Mouse (Mus musculus) heart, embryonic 10.5 days (tissue): ENCODE results near the gene Fbxl19. TPM values are rescaled to one million over a fixed set of nuclear protein-coding genes. Genes with fewer than 3 reads are reported as not detected.
"Not testable (repeated sequence)": the region's sequence is repeated elsewhere in the genome, so short reads cannot be mapped to it uniquely, and the experiment has no call there.

Experiments
- DNase-seq: peaks from one replicate; pipeline ENCODE4 v3.0.0-alpha.2; 2017; ENCODE audit warnings: low spot score
- H3K27ac ChIP-seq: fragments of 300-500 bp; sonication (generic); 2 replicates; pipeline ENCODE4 v1.5.1; 2016; ENCODE audit warnings: mild to moderate bottlenecking
- H3K27me3 ChIP-seq: fragments of 300-500 bp; sonication (generic); 2 replicates; pipeline ENCODE4 v1.6.1; 2016; ENCODE audit warnings: mild to moderate bottlenecking; ENCODE audit not compliant: poor library complexity, insufficient read depth, severe bottlenecking
- H3K36me3 ChIP-seq: fragments of 300-500 bp; sonication (generic); 2 replicates; pipeline ENCODE4 v1.6.1; 2016; ENCODE audit warnings: mild to moderate bottlenecking, moderate library complexity
- H3K4me1 ChIP-seq: fragments of 300-500 bp; sonication (generic); 2 replicates; pipeline ENCODE4 v1.6.1; 2016; ENCODE audit warnings: mild to moderate bottlenecking
- H3K4me3 ChIP-seq: fragments of 300-500 bp; sonication (generic); 2 replicates; pipeline ENCODE4 v1.5.1; 2016; ENCODE audit warnings: mild to moderate bottlenecking, moderate library complexity
- H3K9me3 ChIP-seq: fragments of 300-500 bp; sonication (generic); 2 replicates; pipeline ENCODE4 v1.6.1; 2016; ENCODE audit warnings: mild to moderate bottlenecking, moderate library complexity
- WGBS: fragments of 180-500 bp; shearing (Covaris S2); methylation state at CpG from one replicate; pipeline ENCODE4 v1.1.7; 2016; 5-methylcytosine and 5-hydroxymethylcytosine counted together
- polyA plus RNA-seq: library from polyadenylated mRNA; unstranded; fragments of >200 nt; fragmentation: Nextera tagmentation; extraction: Ambion mirVana; gene quantifications from 2 replicates; pipeline ENCODE4 v1.2.1, GENCODE M21; 2016

Fbxl19 gene
- polyA plus RNA-seq, 1 experiment from 2014 or later: 4.8 TPM

DNA sequence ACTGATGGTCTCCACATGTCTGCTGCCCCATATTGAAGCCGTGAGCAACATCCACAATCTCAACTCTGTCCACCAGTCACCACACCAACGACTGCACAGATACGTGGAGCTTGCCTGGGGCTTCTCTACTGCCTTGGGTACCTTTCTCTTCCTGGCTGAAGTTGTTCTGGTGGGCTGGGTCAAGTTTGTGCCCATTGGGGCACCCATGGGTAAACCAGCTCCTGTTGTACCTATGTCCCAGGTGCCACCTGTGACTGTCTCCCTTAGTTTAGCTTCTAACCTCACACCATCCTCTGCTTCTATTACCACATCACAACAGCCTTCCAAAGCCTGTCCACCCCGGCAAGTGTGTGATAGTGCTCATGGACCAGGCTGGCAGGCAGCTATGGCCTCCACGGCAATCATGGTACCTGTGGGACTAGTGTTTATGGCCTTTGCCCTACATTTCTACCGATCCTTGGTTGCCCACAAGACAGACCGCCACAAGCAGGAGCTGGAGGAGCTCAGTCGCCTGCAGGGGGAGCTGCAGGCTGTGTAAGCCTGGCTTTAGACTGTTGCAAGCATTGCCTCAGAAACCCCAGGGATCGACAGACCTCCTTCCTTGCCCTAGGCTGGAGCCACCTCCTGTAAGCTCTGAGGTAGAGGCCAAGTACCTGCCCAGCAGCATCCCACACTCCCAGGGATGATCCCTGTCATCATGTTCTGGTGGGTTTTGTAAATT is 29.5 kb downstream of the Fbxl19 start:
- 40% methylated on average over 9 of the region's 9 CpGs for WGBS
- Histone ChIP-seq H3K9me3 (no peaks in the 10 kb centered on the region), H3K4me3 (0 out of 2 replicates have a peak overlapping the region, but pooled peaks have one; percentile 5), H3K27me3 (no peaks in the 10 kb centered on the region), H3K27ac (no peak overlapping the region), H3K36me3 (peaks cover 4% of the 10 kb centered on the region; the same call in 1 of the 2 replicates), H3K4me1 (peaks cover 41% of the 10 kb centered on the region)
- no peak for DNase-seq

DNA sequence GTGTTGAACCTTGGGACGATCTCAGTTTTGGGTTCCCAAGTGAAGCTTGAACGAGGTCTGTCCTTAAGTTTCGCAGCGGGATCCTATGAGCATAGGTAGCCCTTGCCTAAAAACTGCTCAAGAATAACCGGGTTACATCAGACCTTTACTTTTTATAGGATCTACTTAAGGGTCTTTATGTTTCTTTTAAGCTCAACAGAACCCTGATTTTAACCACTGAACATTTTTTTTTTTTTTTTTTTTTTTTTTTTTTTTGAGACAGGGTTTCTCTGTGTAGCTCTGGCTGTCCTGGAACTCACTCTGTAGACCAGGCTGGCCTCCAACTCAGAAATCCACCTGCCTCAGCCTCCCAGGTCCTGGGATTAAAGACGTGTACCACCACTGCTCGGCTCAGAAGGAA is 31.5 kb downstream of the Fbxl19 start:
- not testable (repeated sequence) for H3K9me3 ChIP-seq

DNA sequence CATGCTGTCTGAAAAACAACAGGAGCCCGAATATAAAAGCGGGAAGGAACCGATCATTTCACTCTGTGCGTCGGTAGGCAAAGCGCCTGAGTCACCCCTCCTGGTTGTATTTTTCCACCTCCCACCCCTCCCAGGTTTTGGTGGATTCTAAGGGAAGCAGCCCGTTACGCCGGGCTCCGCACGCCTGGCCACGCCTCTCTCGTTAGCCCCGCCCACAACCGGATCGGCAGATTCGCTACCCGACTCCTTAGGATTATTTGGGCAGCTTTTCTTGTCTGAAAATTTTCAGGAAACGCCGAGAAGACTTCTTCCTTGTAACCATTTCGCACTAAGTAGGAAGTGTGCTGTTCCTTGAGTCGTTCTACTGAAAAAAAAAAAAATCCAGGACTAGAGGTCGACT is 32.1 kb downstream of the Fbxl19 start, which contains the start of gene Setd1a:
TSS of gene Setd1a (plus strand) at position 245 of the 400 bp plus-strand sequence.
- DNase-seq: peak; percentile 90
- Histone ChIP-seq H3K36me3 (peaks cover 30% of the 10 kb centered on the region), H3K9me3 (no peaks in the 10 kb centered on the region), H3K27ac (peak within 1 kb of the TSS; percentile 99), H3K27me3 (no peaks in the 10 kb centered on the region), H3K4me1 (peaks cover 15% of the 10 kb centered on the region), H3K4me3 (peak within 1 kb of the TSS; percentile 96)
- 0% methylated on average over 23 of the region's 23 CpGs for WGBS

More for the DNA sequence above, 31.5 kb downstream of the Fbxl19 start:
- DNase-seq, H3K27me3 ChIP-seq: not testable (repeated sequence)
- peak overlapping the region; percentile 96 for H3K4me3 ChIP-seq
- peak overlapping the region; percentile 99 for H3K27ac ChIP-seq
- peaks cover 24% of the 10 kb centered on the region for H3K36me3 ChIP-seq
- H3K4me1 ChIP-seq: peaks cover 20% of the 10 kb centered on the region
- 71% methylated on average over 7 of the region's 7 CpGs for WGBS

DNA sequence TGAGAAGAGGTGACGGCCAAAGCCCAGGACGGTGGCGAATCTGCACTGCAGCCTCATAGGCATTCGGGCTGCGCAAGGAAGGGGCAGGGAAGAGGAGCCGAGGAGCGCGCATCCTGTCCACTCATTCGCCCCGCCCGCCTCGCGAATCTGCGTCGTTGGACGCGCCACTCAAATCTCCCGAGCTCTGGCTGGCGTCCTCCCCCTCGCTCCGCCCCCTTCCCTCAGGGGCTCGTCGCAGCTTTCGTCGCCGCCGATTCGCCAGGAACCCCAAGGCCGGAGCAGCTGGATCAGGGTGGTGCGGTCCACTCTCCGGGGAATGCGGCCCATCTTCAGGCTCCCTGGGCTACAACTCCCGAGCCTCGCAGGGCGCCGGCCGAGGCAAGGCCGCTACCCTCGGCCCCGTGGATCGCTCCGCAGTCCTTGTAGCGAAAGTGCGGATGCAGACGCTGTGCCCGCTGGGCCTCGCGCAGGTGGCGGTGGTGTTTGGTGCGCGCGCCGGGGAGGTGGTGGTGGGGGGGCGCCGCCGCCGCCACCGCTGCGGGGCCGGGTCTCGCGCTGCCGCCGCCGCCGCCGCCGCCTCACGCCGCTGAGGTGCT is 32.6 kb downstream of the Fbxl19 start:
- H3K4me1 ChIP-seq: peaks cover 15% of the 10 kb centered on the region
- peak; percentile 97 for DNase-seq
- no peaks in the 10 kb centered on the region for H3K27me3 ChIP-seq
- no peaks in the 10 kb centered on the region for H3K9me3 ChIP-seq
- peak overlapping the region; percentile 99 for H3K27ac ChIP-seq
- peak overlapping the region; percentile 96 for H3K4me3 ChIP-seq
- under 1% methylated on average over 68 of the region's 70 CpGs for WGBS
- peaks cover 36% of the 10 kb centered on the region for H3K36me3 ChIP-seq

DNA sequence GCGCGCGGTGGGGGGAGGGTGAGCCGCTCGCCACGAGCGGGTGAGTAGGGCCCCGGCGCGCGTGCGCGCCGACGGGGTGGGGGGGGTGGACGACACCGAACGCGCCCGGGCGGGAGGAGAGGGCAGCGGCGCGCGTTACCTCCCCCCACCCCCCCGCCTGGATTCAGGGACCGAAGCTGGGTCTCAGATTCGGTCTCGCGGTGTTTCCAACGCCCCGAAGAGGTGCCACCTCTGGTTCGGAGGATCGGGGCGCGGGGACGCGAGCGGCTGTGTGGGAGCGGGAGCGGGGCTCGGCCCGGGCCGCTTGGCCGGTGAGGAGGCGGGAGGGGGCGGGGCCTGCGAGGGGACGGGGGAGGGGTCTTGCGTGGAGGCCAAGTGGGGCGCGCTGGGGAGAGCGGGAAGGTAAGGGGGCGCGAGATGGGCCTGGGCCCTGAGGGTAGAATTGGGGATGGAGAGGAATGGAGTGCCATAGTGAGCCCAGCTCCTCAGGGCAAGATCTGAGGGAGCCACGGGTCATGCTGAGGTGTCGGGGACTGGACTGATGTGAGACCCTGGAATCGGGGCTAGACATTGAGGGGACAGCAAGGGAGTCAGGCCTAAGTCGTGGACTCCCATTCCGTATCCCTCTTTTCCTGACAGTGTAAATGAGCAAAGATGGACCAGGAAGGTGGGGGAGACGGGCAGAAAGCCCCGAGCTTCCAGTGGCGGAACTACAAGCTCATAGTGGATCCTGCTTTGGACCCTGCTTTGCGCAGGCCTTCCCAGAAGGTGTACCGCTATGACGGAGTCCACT is 33.3 kb downstream of the Fbxl19 start:
- H3K9me3 ChIP-seq: no peaks in the 10 kb centered on the region
- H3K27ac ChIP-seq: peak overlapping the region; percentile 99
- no peaks in the 10 kb centered on the region for H3K27me3 ChIP-seq
- peak; percentile 89 for DNase-seq
- peak overlapping the region; percentile 96 for H3K4me3 ChIP-seq
- peaks cover 43% of the 10 kb centered on the region for H3K36me3 ChIP-seq
- H3K4me1 ChIP-seq: peaks cover 15% of the 10 kb centered on the region
- 5% methylated on average over 57 of the region's 66 CpGs for WGBS

DNA sequence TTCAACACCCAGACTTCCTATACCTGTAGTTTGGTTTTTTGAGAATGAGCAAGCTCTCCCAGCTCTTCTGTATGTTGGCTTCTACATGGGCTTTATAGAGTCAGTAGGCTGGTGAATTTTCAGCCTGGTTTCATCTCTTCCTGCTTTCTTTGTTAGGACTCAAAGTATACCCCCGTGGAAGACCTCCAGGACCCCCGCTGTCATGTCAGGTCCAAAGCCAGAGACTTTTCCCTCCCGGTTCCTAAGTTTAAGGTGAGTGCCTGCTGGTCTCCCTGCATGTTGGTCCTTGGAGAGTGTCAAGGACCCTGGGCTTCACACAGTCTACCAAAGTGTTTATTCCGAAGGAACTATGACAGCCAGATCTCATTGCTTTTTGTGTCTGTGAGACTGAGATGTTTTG is 34.0 kb downstream of the Fbxl19 start:
- no peaks in the 10 kb centered on the region for H3K27me3 ChIP-seq
- WGBS: 77% methylated on average over 4 of the region's 4 CpGs
- peaks cover 48% of the 10 kb centered on the region for H3K36me3 ChIP-seq
- H3K9me3 ChIP-seq: no peaks in the 10 kb centered on the region
- peaks cover 15% of the 10 kb centered on the region for H3K4me1 ChIP-seq
- peak overlapping the region; percentile 99; the same call in 1 of the 2 replicates for H3K27ac ChIP-seq
- DNase-seq: no peak
- peak overlapping the region; percentile 96 for H3K4me3 ChIP-seq

DNA sequence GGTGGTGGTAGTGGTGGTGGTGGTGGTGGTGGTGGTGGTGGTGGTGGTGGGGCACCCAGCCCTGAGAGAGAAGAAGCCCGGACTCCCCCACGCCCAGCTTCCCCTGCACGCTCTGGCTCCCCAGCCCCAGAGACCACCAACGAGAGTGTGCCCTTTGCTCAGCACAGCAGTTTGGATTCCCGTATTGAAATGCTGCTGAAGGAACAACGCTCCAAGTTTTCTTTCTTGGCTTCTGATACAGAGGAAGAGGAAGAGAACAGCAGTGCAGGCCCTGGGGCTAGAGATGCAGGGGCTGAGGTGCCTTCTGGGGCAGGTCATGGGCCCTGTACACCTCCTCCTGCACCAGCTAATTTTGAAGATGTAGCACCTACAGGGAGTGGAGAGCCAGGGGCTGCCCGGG is 41.0 kb downstream of the Fbxl19 start, which contains the start of gene Gm49388:
TSS of gene Gm49388 (plus strand) at position 301 of the 400 bp plus-strand sequence.
- no peak for DNase-seq
- H3K27me3 ChIP-seq: no peaks in the 10 kb centered on the region
- no peaks in the 10 kb centered on the region for H3K9me3 ChIP-seq
- H3K4me3 ChIP-seq: no peak within 1 kb of the TSS
- no peak within 1 kb of the TSS for H3K27ac ChIP-seq
- H3K4me1 ChIP-seq: 0 out of 2 replicates have a peak, but pooled peaks cover 7% of the 10 kb centered on the region
- 93% methylated on average over 7 of the region's 7 CpGs for WGBS
- H3K36me3 ChIP-seq: peaks cover 97% of the 10 kb centered on the region

DNA sequence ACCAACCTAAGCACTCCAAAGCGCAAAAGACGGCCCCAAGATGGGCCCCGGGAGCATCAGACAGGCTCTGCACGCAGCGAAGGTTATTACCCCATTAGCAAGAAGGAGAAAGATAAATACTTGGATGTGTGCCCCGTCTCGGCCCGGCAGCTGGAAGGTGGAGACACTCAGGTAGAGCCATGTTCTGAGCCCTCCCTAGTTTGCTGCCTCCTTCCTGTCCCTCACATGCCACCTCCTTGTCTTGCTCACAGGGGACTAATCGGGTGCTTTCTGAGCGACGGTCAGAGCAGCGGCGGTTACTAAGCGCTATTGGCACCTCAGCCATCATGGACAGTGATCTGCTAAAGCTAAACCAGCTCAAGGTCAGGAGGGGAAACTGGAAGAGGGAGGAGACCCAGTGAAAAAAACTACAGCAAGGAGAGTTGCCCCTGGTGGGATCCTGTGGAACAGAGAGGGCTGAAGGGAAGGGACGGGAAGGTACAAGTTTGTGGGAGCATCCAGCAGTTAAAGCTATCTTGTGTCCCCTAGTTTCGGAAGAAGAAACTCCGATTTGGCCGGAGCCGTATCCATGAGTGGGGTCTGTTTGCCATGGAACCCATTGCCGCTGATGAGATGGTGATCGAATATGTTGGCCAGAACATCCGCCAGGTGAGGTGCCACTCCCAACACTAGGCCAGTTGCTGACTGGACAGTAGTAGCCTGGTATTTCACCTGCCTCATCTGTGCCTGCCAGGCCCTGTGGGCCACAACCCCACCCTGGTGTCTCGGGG is 52.9 kb downstream of the Fbxl19 start:
- DNase-seq: no peak
- H3K27ac ChIP-seq: no peak overlapping the region
- H3K4me1 ChIP-seq: peaks cover 15% of the 10 kb centered on the region
- WGBS: 92% methylated on average over 23 of the region's 23 CpGs
- H3K4me3 ChIP-seq: no peak overlapping the region
- H3K9me3 ChIP-seq: no peaks in the 10 kb centered on the region
- H3K27me3 ChIP-seq: no peaks in the 10 kb centered on the region
- H3K36me3 ChIP-seq: peaks cover 90% of the 10 kb centered on the region

DNA sequence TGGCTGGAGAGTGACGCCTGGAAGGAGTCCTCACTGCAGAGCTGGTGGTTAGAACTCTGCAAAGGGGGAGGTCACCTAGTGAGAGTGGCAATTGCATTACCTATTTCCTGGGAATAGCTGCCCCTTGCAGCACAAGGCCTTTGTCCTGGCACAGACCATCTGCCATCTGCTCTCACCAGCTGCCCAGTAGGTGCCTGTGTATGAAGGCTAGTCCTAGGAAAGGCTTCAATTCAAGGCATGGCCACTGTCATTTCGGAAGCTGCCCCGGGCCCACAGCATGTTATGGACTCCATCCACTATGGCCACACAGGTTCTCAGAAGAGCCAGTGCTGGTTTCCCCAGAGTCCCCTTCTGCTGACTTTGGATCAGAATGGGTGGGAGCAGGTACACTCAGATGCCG is 54.2 kb downstream of the Fbxl19 start:
- H3K4me1 ChIP-seq: peaks cover 15% of the 10 kb centered on the region
- H3K4me3 ChIP-seq: no peak overlapping the region
- no peak overlapping the region for H3K27ac ChIP-seq
- H3K36me3 ChIP-seq: peaks cover 85% of the 10 kb centered on the region
- H3K9me3 ChIP-seq: no peaks in the 10 kb centered on the region
- no peak for DNase-seq
- WGBS: 90% methylated on average over 4 of the region's 4 CpGs
- H3K27me3 ChIP-seq: no peaks in the 10 kb centered on the region

DNA sequence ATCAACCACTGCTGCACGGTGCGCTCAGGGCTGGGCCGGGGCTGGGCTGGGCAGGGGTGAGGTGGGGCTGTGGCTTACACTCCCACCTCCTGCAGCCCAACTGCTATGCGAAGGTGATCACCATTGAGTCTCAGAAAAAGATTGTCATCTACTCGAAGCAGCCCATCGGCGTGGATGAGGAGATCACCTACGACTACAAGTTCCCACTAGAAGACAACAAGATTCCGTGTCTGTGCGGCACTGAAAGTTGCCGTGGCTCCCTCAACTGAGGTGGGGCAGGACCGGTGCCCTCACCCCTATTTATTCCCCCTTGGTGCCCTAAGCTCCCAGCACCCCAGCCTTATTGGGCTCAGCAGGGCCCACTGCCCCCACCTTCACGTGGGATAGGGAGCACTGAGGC is 54.9 kb downstream of the Fbxl19 start:
- no peak overlapping the region for H3K27ac ChIP-seq
- H3K4me1 ChIP-seq: peaks cover 15% of the 10 kb centered on the region
- no peaks in the 10 kb centered on the region for H3K9me3 ChIP-seq
- H3K4me3 ChIP-seq: no peak overlapping the region
- 91% methylated on average over 13 of the region's 13 CpGs for WGBS
- peaks cover 78% of the 10 kb centered on the region for H3K36me3 ChIP-seq
- H3K27me3 ChIP-seq: no peaks in the 10 kb centered on the region
- no peak for DNase-seq

DNA sequence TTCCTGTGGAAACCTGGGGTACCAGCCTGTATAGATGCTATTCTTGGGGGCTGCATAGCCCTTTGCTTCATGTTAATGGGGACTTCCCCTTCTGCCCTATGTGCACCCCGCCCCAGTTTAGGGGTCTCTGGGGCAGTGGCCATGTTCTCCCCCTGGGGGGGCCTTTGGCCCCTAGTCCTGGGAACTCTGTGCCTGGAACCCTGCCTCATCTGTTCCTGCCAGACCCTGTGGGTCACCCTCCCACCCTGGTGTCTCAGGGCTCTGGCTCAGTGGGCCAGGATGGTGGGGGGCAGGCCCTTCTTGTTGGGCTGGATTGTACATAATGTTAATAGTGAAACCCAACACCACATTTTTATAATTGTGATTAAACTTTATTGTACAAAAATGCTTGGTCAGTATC is 55.4 kb downstream of the Fbxl19 start:
- no peak for DNase-seq
- Histone ChIP-seq H3K9me3 (no peaks in the 10 kb centered on the region), H3K27ac (no peak overlapping the region), H3K4me1 (peaks cover 15% of the 10 kb centered on the region), H3K27me3 (no peaks in the 10 kb centered on the region), H3K4me3 (no peak overlapping the region), H3K36me3 (peaks cover 75% of the 10 kb centered on the region)
- 92% methylated on average over 1 of the region's 1 CpGs for WGBS

DNA sequence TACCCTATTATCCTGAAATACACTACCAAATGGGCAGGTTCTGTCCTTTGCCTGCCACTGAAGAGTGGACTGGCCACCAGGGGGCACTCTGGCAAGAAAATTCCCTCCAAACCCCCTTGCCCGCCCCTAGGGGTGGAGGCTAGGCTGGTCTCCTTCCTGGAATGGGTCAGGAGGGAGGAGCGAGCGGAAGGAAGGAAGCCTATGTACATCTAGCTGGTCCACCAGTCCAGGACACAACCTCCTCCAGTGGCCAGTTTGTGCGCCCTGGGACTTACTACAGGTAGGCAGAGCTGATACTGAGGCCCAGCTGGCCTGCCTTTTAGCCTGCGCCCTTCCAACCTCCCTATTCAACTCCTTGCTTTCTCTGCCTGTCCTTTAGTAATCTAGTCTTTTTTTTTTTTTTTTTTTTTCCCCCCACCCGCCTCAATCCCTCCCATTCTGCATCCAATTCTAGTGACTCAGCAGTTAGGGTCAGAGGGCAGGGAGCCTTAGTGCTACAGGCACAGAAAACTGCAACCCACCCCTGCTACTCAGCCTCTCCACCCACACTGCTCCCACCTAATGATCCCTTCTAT is 56.2 kb downstream of the Fbxl19 start, which contains the start of gene Hsd3b7:
TSS of gene Hsd3b7 (plus strand) at position 170 of the 575 bp plus-strand sequence.
- Histone ChIP-seq H3K9me3 (no peaks in the 10 kb centered on the region), H3K4me1 (peaks cover 15% of the 10 kb centered on the region), H3K36me3 (peaks cover 67% of the 10 kb centered on the region), H3K27ac (peak within 1 kb of the TSS; percentile 78), H3K4me3 (peak within 1 kb of the TSS; percentile 43), H3K27me3 (no peaks in the 10 kb centered on the region)
- DNase-seq: peak; percentile 93
- 24% methylated on average over 6 of the region's 6 CpGs for WGBS
